Mouse (Mus musculus) hindbrain, embryonic 10.5 days (tissue): ENCODE measurements at regions not wholly inside any gene's neighbourhood (a gene's known extent, or its start where the extent isn't known, plus 50 kb on each side); places are given as distances from the start of the nearest gene placed in this dataset.

Experiments
- DNase-seq: peaks from one replicate; pipeline ENCODE4 v3.0.0-alpha.2; 2017; ENCODE audit warnings: low spot score
- H3K27ac ChIP-seq: fragments of 300-500 bp; sonication (generic); 2 replicates; pipeline ENCODE4 v1.5.1; 2016; ENCODE audit warnings: mild to moderate bottlenecking, moderate library complexity
- H3K27me3 ChIP-seq: fragments of 300-500 bp; sonication (generic); 2 replicates; pipeline ENCODE4 v1.6.1; 2016; ENCODE audit warnings: mild to moderate bottlenecking; ENCODE audit not compliant: poor library complexity, insufficient read depth, severe bottlenecking
- H3K36me3 ChIP-seq: fragments of 300-500 bp; sonication (generic); 2 replicates; pipeline ENCODE4 v1.6.1; 2016; ENCODE audit warnings: mild to moderate bottlenecking, moderate library complexity
- H3K4me1 ChIP-seq: fragments of 300-500 bp; sonication (generic); replicated peaks from 2 replicates; pipeline ENCODE4 v1.6.1; 2016; ENCODE audit warnings: mild to moderate bottlenecking
- H3K4me3 ChIP-seq: fragments of 300-500 bp; sonication (generic); 2 replicates; pipeline ENCODE4 v1.5.1; 2016; ENCODE audit warnings: mild to moderate bottlenecking, moderate library complexity
- H3K9me3 ChIP-seq: fragments of 300-500 bp; sonication (generic); 2 replicates; pipeline ENCODE4 v1.6.1; 2016; ENCODE audit warnings: mild to moderate bottlenecking, moderate library complexity
- WGBS: fragments of 180-500 bp; shearing (Covaris S2); methylation state at CpG from one replicate; pipeline ENCODE4 v1.1.7; 2016; 5-methylcytosine and 5-hydroxymethylcytosine counted together

- DNase-seq = no peak
- no peak overlapping the region for H3K4me3 ChIP-seq
- 83% methylated on average over 16 of the region's 16 CpGs for WGBS
Measured at GRCm38 (mm10) chr17:62384053-62384452, 497.1 kb downstream of the Efna5 start.

GRCm38 (mm10) chr17:62378868-62379417 is 502.2 kb downstream of the Efna5 start:
- Histone ChIP-seq H3K4me1 (no peaks in the 10 kb centered on the region), H3K36me3 (no peaks in the 10 kb centered on the region), H3K9me3 (no peaks in the 10 kb centered on the region), H3K27me3 (no peaks in the 10 kb centered on the region), H3K4me3 (no peak overlapping the region), H3K27ac (no peak overlapping the region)
- DNase-seq = no peak
- WGBS = 92% methylated on average over 8 of the region's 8 CpGs

More at GRCm38 (mm10) chr17:62384053-62384452, 497.1 kb downstream of the Efna5 start:
- no peak overlapping the region for H3K27ac ChIP-seq
- no peaks in the 10 kb centered on the region for H3K36me3 ChIP-seq
- no peaks in the 10 kb centered on the region for H3K4me1 ChIP-seq
- no peaks in the 10 kb centered on the region for H3K9me3 ChIP-seq
- no peaks in the 10 kb centered on the region for H3K27me3 ChIP-seq

GRCm38 (mm10) chr17:62369100-62369499 is 512.0 kb downstream of the Efna5 start:
- no peak overlapping the region for H3K4me3 ChIP-seq
- no peaks in the 10 kb centered on the region for H3K27me3 ChIP-seq
- no peaks in the 10 kb centered on the region for H3K36me3 ChIP-seq
- no peaks in the 10 kb centered on the region for H3K9me3 ChIP-seq
- 86% methylated on average over 3 of the region's 3 CpGs for WGBS
- no peak for DNase-seq
- H3K27ac ChIP-seq = no peak overlapping the region
- H3K4me1 ChIP-seq = no peaks in the 10 kb centered on the region

- Histone ChIP-seq H3K4me1 (no peaks in the 10 kb centered on the region), H3K4me3 (no peak overlapping the region), H3K27me3 (no peaks in the 10 kb centered on the region), H3K36me3 (no peaks in the 10 kb centered on the region), H3K27ac (no peak overlapping the region), H3K9me3 (no peaks in the 10 kb centered on the region)
- no peak for DNase-seq
- WGBS = 90% methylated on average over 4 of the region's 4 CpGs
Measured at GRCm38 (mm10) chr17:62367937-62368336, 513.2 kb downstream of the Efna5 start.

DNA sequence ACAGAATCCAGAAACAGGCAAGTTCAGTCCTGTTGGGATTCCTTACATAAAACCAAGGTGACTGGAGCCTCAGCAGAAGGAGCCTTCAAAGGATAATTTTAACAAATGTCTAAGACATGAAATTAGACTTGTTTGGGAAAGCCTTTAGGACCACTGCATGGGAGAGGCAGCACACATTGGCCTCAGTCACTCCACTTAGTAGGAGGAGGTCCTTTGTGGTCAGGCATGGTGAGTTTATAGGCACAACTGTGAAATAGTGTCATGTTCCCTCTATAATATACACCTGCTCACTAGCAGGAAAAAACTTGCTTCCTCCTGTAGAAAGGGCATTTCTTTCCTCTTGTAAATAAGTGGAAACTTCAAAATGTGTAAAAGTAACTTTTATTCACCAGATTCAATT is 522.8 kb downstream of the Efna5 start:
- Histone ChIP-seq H3K9me3 (no peaks in the 10 kb centered on the region), H3K27me3 (no peaks in the 10 kb centered on the region), H3K27ac (no peak overlapping the region), H3K4me1 (no peaks in the 10 kb centered on the region), H3K4me3 (no peak overlapping the region), H3K36me3 (no peaks in the 10 kb centered on the region)
- DNase-seq = no peak

DNA sequence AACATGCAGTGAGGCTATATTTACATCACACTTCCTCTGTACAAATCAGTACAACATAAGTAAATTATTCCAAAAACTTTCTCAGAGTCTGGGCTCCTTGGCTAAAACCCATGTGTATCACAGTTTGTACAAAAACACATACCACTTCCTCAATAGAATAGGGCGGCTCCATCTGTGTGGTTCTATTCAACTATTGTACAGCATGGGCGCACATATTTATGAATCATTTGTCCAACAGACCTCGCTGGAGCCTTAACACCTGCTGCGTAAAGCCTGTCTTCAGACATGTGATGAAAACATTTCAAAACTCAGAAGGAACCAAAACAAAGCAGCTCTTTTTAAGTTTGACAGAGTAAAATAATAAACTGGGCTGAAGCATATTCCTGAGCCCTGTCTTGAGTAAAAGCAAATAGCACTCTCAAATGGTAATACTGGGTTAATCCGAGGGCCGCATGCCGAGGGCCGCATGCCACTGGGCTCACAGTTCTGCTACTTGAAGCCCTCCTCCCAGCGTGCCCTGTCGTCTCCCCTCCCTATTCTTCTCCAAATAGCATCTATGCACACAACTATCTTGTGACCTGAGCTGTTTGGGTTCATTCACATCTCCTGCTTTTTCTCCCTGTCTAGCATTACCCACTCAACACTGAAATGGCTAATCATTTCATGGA is 543.1 kb downstream of the Efna5 start:
- WGBS = 75% methylated on average over 10 of the region's 10 CpGs
- no peaks in the 10 kb centered on the region for H3K9me3 ChIP-seq
- H3K4me3 ChIP-seq = no peak overlapping the region
- DNase-seq = no peak
- H3K36me3 ChIP-seq = no peaks in the 10 kb centered on the region
- H3K4me1 ChIP-seq = peaks cover 8% of the 10 kb centered on the region
- H3K27me3 ChIP-seq = no peaks in the 10 kb centered on the region
- no peak overlapping the region for H3K27ac ChIP-seq

DNA sequence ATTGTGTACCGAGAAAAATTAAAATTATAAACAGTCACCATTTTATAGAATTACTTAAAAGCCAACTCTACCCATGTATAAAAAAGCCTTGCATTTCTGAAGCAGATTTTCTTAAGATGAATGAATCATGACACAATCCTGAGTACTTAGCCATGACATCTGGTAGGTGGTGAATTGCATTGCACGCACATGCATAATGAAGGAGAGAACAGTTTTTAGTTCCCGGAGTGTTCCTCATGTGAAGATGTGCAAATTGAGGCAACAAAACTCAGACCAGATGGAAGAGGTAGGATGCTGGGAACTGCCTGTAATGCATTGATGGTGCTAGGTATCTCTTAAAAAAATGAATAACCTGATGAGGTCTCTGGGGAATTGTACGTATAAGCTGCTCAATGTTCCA is 550.9 kb downstream of the Efna5 start:
- H3K27me3 ChIP-seq = no peaks in the 10 kb centered on the region
- H3K36me3 ChIP-seq = no peaks in the 10 kb centered on the region
- H3K4me3 ChIP-seq = no peak overlapping the region
- H3K9me3 ChIP-seq = no peaks in the 10 kb centered on the region
- no peak overlapping the region for H3K27ac ChIP-seq
- 84% methylated on average over 4 of the region's 4 CpGs for WGBS
- no peaks in the 10 kb centered on the region for H3K4me1 ChIP-seq
- DNase-seq = no peak

GRCm38 (mm10) chr17:62326844-62327243 is 554.3 kb downstream of the Efna5 start:
- H3K27ac ChIP-seq = no peak overlapping the region
- DNase-seq = no peak
- no peaks in the 10 kb centered on the region for H3K27me3 ChIP-seq
- H3K4me3 ChIP-seq = no peak overlapping the region
- H3K4me1 ChIP-seq = no peaks in the 10 kb centered on the region
- no peaks in the 10 kb centered on the region for H3K9me3 ChIP-seq
- no peaks in the 10 kb centered on the region for H3K36me3 ChIP-seq

- no peak overlapping the region for H3K27ac ChIP-seq
- H3K27me3 ChIP-seq = no peaks in the 10 kb centered on the region
- H3K4me1 ChIP-seq = no peaks in the 10 kb centered on the region
- WGBS = 85% methylated on average over 4 of the region's 4 CpGs
- H3K36me3 ChIP-seq = no peaks in the 10 kb centered on the region
- no peaks in the 10 kb centered on the region for H3K9me3 ChIP-seq
- DNase-seq = no peak
- no peak overlapping the region for H3K4me3 ChIP-seq
Measured at GRCm38 (mm10) chr17:62319033-62319432, 562.1 kb downstream of the Efna5 start.

DNA sequence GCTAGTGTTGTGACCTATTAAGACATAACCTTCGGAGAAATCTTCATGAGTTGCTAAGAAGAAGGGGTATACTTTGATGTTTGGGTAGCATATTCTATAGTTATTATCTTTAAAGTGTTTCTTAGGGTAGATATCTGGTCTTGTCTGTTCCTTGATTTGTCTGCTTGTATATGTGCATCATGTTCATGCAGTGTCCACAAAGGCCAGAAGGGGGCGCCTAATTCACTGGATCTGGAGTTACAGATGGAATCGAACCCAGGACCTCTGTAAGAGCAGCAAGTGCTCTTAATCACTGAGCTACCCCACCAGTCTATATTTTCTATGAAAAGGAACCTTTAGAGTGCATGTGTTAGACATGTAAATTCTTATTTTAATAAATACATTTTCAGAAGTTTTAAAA is 571.1 kb downstream of the Efna5 start:
- Histone ChIP-seq H3K36me3 (no peaks in the 10 kb centered on the region), H3K9me3 (peaks cover 2% of the 10 kb centered on the region; the same call in 1 of the 2 replicates), H3K27ac (no peak overlapping the region), H3K4me1 (no peaks in the 10 kb centered on the region), H3K27me3 (no peaks in the 10 kb centered on the region), H3K4me3 (no peak overlapping the region)
- 52% methylated on average over 3 of the region's 3 CpGs for whole genome bisulfite sequencing
- DNase-seq = no peak

DNA sequence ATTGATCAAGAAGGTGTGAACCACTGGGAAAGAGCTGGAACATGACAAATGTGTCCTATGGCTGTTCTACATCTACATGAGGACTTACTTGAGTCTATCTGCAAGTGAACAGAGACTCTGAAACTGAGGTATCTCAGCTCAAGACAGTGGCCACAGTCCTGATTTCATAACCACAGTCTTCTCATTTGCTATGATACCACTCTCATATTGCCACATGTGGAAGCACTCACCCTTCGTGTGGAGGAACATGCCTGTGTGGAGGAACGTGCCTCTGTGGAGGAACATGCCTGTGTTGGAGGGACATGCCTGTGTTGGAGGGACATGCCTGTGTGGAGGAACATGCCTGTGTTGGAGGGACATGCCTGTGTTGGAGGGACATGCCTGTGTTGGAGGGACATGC is 574.0 kb downstream of the Efna5 start:
- H3K36me3 ChIP-seq = no peaks in the 10 kb centered on the region
- no peak overlapping the region for H3K27ac ChIP-seq
- H3K9me3 ChIP-seq = peaks cover 2% of the 10 kb centered on the region; the same call in 1 of the 2 replicates
- no peaks in the 10 kb centered on the region for H3K27me3 ChIP-seq
- DNase-seq = no peak
- WGBS = 88% methylated on average over 2 of the region's 2 CpGs
- no peak overlapping the region for H3K4me3 ChIP-seq
- H3K4me1 ChIP-seq = no peaks in the 10 kb centered on the region

- Histone ChIP-seq H3K4me1 (no peaks in the 10 kb centered on the region), H3K27me3 (no peaks in the 10 kb centered on the region), H3K4me3 (no peak overlapping the region), H3K9me3 (peaks cover 2% of the 10 kb centered on the region; the same call in 1 of the 2 replicates), H3K27ac (no peak overlapping the region), H3K36me3 (no peaks in the 10 kb centered on the region)
- DNase-seq = no peak
- WGBS = 97% methylated on average over 1 of the region's 1 CpGs
Measured at GRCm38 (mm10) chr17:62306524-62306923, 574.6 kb downstream of the Efna5 start.

GRCm38 (mm10) chr17:62305140-62305539 is 576.0 kb downstream of the Efna5 start:
- 90% methylated on average over 3 of the region's 3 CpGs for WGBS

DNA sequence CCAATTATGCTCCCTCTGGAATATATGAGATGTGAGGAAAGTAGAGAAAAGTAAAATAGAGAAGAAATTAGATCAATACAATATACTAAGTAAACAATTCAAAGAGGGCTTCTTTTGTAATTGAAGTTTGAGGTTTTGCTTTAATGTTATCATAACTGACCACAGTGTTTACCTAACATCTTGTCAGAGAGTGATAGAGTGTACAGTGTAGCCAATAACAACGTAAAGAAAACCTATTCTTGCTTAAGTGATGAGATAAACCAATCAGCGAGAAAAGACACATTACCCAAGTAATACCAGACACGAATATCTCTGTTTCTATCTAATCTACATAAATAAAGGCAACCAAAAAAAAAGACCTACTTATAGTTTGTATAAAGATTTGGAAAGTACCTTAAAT is 577.0 kb downstream of the Efna5 start:
- DNase-seq = no peak
- no peaks in the 10 kb centered on the region for H3K36me3 ChIP-seq
- no peaks in the 10 kb centered on the region for H3K4me1 ChIP-seq
- no peaks in the 10 kb centered on the region for H3K9me3 ChIP-seq
- no peak overlapping the region for H3K4me3 ChIP-seq
- no peaks in the 10 kb centered on the region for H3K27me3 ChIP-seq
- no peak overlapping the region for H3K27ac ChIP-seq
- WGBS = 86% methylated on average over 3 of the region's 3 CpGs

More at GRCm38 (mm10) chr17:62305140-62305539, 576.0 kb downstream of the Efna5 start:
- DNase-seq = no peak
- no peak overlapping the region for H3K4me3 ChIP-seq
- H3K27me3 ChIP-seq = no peaks in the 10 kb centered on the region
- H3K36me3 ChIP-seq = no peaks in the 10 kb centered on the region
- H3K27ac ChIP-seq = no peak overlapping the region
- H3K9me3 ChIP-seq = no peaks in the 10 kb centered on the region
- no peaks in the 10 kb centered on the region for H3K4me1 ChIP-seq
